Mouse (Mus musculus): Measurements from ENCODE around the gene Adcyap1. TPM values are rescaled to one million over a fixed set of nuclear protein-coding genes. Genes with fewer than 3 reads are reported as not detected.

Gene Adcyap1
- polyA plus RNA-seq, 1 experiment from 2014 or later, result 20.6 TPM

GRCm38 (mm10) chr17:93201265-93201925 is 2.6 kb downstream of the Adcyap1 start:
- WGBS, result under 1% methylated on average over 16 of the region's 16 CpGs
- no peak for ATAC-seq (ENCODE audit: insufficient read depth, low FRiP score, low TSS enrichment)

GRCm38 (mm10) chr17:93202165-93203075 is 3.6 kb downstream of the Adcyap1 start:
- Histone ChIP-seq H3K27ac (ENCODE audit: low read depth, low read length) (peak overlapping the region; percentile 40), H3K27me3 (ENCODE audit: control insufficient read depth, insufficient read depth, low read length) (peaks cover 61% of the 10 kb centered on the region), H3K9me3 (ENCODE audit: control insufficient read depth, low read length) (no peaks in the 10 kb centered on the region), H3K9ac (ENCODE audit: low read length) (peak overlapping the region; percentile 33), H3K4me2 (ENCODE audit: low read depth) (peak overlapping the region; percentile 57), H3K4me1 (ENCODE audit: control insufficient read depth, insufficient read depth, low read length) (0 out of 2 replicates have a peak, but pooled peaks cover 15% of the 10 kb centered on the region), H3K4me3 (ENCODE audit: low read depth, low read length) (peak overlapping the region; percentile 33), H3K36me3 (ENCODE audit: control insufficient read depth, insufficient read depth, low read length) (no peaks in the 10 kb centered on the region)
- WGBS, result under 1% methylated on average over 44 of the region's 44 CpGs
- peak; percentile 36; the same call in 1 of the 2 replicates for ATAC-seq (ENCODE audit: insufficient read depth, low FRiP score, low TSS enrichment)
- peak; percentile 62 for DNase-seq (ENCODE audit: low spot score)

More at GRCm38 (mm10) chr17:93201265-93201925, 2.6 kb downstream of the Adcyap1 start:
- H3K27me3 ChIP-seq (ENCODE audit: control insufficient read depth, insufficient read depth, low read length), result peaks cover 61% of the 10 kb centered on the region
- peak overlapping the region; percentile 33 for H3K4me3 ChIP-seq (ENCODE audit: low read depth, low read length)
- H3K4me1 ChIP-seq (ENCODE audit: control insufficient read depth, insufficient read depth, low read length), result 0 out of 2 replicates have a peak, but pooled peaks cover 15% of the 10 kb centered on the region
- no peaks in the 10 kb centered on the region for H3K36me3 ChIP-seq (ENCODE audit: control insufficient read depth, insufficient read depth, low read length)
- peak overlapping the region; percentile 57 for H3K4me2 ChIP-seq (ENCODE audit: low read depth)
- peak overlapping the region; percentile 53 for H3K9ac ChIP-seq (ENCODE audit: low read length)
- H3K27ac ChIP-seq (ENCODE audit: low read depth, low read length), result no peak overlapping the region
- H3K9me3 ChIP-seq (ENCODE audit: control insufficient read depth, low read length), result no peaks in the 10 kb centered on the region
- peak; percentile 32 for DNase-seq (ENCODE audit: low spot score)

GRCm38 (mm10) chr17:93203076-93204031 is 4.5 kb downstream of the Adcyap1 start:
- DNase-seq (ENCODE audit: low spot score) (peak; percentile 65), ATAC-seq (ENCODE audit: insufficient read depth, low FRiP score, low TSS enrichment) (peak; percentile 45)
- H3K27me3 ChIP-seq (ENCODE audit: control insufficient read depth, insufficient read depth, low read length), result peaks cover 61% of the 10 kb centered on the region
- no peaks in the 10 kb centered on the region for H3K9me3 ChIP-seq (ENCODE audit: control insufficient read depth, low read length)
- peak overlapping the region; percentile 56 for H3K27ac ChIP-seq (ENCODE audit: low read depth, low read length)
- H3K36me3 ChIP-seq (ENCODE audit: control insufficient read depth, insufficient read depth, low read length), result no peaks in the 10 kb centered on the region
- H3K4me1 ChIP-seq (ENCODE audit: control insufficient read depth, insufficient read depth, low read length), result 0 out of 2 replicates have a peak, but pooled peaks cover 15% of the 10 kb centered on the region
- H3K4me3 ChIP-seq (ENCODE audit: low read depth, low read length), result peak overlapping the region; percentile 33
- WGBS, result under 1% methylated on average over 34 of the region's 34 CpGs
- H3K9ac ChIP-seq (ENCODE audit: low read length), result peak overlapping the region; percentile 18
- peak overlapping the region; percentile 57 for H3K4me2 ChIP-seq (ENCODE audit: low read depth)

DNA sequence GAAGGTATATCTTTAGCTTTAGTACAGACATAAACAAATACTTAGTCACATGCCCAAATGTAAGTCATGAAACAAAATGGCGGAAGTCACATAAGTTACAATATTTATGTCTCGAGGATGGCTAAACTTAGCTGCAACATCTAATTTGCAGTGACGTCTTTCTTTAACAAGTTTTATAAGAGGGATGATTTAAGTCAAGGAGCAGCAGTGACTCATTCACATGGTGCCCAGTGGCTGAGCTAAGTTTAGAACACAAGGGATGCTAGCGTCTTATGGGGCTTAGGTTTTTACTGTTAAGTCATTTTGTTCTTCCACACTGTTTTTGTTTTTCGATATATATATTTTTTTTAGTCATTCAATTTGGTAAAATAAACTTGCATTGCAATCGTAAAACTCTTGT is 19.0 kb downstream of the Adcyap1 start:
- Histone ChIP-seq H3K4me3 (ENCODE audit: low read depth, low read length) (no peak overlapping the region), H3K36me3 (ENCODE audit: control insufficient read depth, insufficient read depth, low read length) (no peaks in the 10 kb centered on the region), H3K27me3 (ENCODE audit: control insufficient read depth, insufficient read depth, low read length) (no peaks in the 10 kb centered on the region), H3K4me2 (ENCODE audit: low read depth) (no peak overlapping the region), H3K27ac (ENCODE audit: low read depth, low read length) (no peak overlapping the region), H3K9ac (ENCODE audit: low read length) (no peak overlapping the region), H3K9me3 (ENCODE audit: control insufficient read depth, low read length) (no peaks in the 10 kb centered on the region), H3K4me1 (ENCODE audit: control insufficient read depth, insufficient read depth, low read length) (no peaks in the 10 kb centered on the region)
- no peak for DNase-seq (ENCODE audit: low spot score)
- no peak for ATAC-seq (ENCODE audit: insufficient read depth, low FRiP score, low TSS enrichment)
- 91% methylated on average over 6 of the region's 6 CpGs for WGBS

DNA sequence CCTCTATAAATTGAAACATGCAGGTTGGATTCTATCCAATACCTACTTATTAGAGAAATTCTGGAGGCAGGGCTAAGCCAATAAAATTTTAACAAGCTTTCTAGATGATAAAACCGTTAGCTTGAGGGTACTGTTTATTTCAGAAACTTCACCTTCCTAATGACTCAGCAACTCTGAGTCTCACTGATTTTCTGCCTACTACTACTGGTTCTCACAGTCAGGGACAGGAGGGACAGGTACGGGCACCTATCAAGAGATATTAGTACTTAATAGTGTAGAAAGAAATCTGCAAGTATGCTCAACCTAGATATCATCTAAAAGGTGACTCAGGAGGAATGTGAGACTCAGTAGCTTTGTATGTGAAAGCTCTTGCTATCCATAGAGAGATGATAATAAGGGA is 19.8 kb downstream of the Adcyap1 start:
- H3K9ac ChIP-seq (ENCODE audit: low read length), result no peak overlapping the region
- no peaks in the 10 kb centered on the region for H3K9me3 ChIP-seq (ENCODE audit: control insufficient read depth, low read length)
- ATAC-seq (ENCODE audit: insufficient read depth, low FRiP score, low TSS enrichment) (no peak), DNase-seq (ENCODE audit: low spot score) (no peak)
- H3K4me2 ChIP-seq (ENCODE audit: low read depth), result no peak overlapping the region
- H3K27me3 ChIP-seq (ENCODE audit: control insufficient read depth, insufficient read depth, low read length), result no peaks in the 10 kb centered on the region
- no peaks in the 10 kb centered on the region for H3K4me1 ChIP-seq (ENCODE audit: control insufficient read depth, insufficient read depth, low read length)
- H3K4me3 ChIP-seq (ENCODE audit: low read depth, low read length), result no peak overlapping the region
- H3K27ac ChIP-seq (ENCODE audit: low read depth, low read length), result no peak overlapping the region
- no peaks in the 10 kb centered on the region for H3K36me3 ChIP-seq (ENCODE audit: control insufficient read depth, insufficient read depth, low read length)
- 70% methylated on average over 2 of the region's 2 CpGs for WGBS

DNA sequence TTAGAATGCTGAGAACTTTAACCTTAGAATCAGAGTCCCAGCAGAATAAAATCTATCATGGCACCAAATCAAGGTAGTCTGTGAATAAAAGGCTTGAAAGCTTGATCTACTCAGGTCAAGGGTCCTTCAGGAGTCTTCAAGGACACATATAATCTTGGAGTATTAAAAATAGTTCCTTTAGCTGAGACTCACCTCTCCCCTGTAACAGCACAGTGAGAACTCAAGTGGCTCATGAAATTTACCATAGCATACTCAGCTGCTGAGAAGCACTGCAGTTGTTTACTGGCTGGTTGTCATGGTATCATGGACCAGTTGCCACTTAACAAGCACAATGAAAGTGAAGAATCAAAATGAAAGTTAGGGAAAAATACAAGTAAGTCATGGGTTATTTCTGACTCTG is 38.5 kb downstream of the Adcyap1 start:
- Histone ChIP-seq H3K4me2 (ENCODE audit: low read depth) (no peak overlapping the region), H3K27ac (ENCODE audit: low read depth, low read length) (no peak overlapping the region), H3K27me3 (ENCODE audit: control insufficient read depth, insufficient read depth, low read length) (no peaks in the 10 kb centered on the region), H3K4me3 (ENCODE audit: low read depth, low read length) (no peak overlapping the region), H3K9ac (ENCODE audit: low read length) (no peak overlapping the region), H3K9me3 (ENCODE audit: control insufficient read depth, low read length) (no peaks in the 10 kb centered on the region), H3K36me3 (ENCODE audit: control insufficient read depth, insufficient read depth, low read length) (no peaks in the 10 kb centered on the region), H3K4me1 (ENCODE audit: control insufficient read depth, insufficient read depth, low read length) (no peaks in the 10 kb centered on the region)
- ATAC-seq (ENCODE audit: insufficient read depth, low FRiP score, low TSS enrichment) (no peak), DNase-seq (ENCODE audit: low spot score) (no peak)

Data from neural tube, embryonic 11.5 days (tissue).